Mouse (Mus musculus) kidney, adult 2 months (tissue): Measurements from ENCODE around the gene Naalad2.
"Not testable (repeated sequence)": the region's sequence is repeated elsewhere in the genome, so short reads cannot be mapped to it uniquely, and the experiment has no call there.

Experiments used
- CTCF ChIP-seq: fragments of 200-500 bp; conservative IDR thresholded peaks from 2 replicates; pipeline ENCODE4 v1.5.1; 2011; ENCODE audit warnings: low read depth, mild to moderate bottlenecking, control low read depth, low read length, moderate library complexity, mixed read lengths; ENCODE audit not compliant: insufficient read depth, insufficient read length
- POLR2A ChIP-seq: fragments of 200-500 bp; IDR thresholded peaks from one replicate; pipeline ENCODE4 v1.6.1; 2011; ENCODE audit warnings: low read depth, low read length, control low read depth

DNA sequence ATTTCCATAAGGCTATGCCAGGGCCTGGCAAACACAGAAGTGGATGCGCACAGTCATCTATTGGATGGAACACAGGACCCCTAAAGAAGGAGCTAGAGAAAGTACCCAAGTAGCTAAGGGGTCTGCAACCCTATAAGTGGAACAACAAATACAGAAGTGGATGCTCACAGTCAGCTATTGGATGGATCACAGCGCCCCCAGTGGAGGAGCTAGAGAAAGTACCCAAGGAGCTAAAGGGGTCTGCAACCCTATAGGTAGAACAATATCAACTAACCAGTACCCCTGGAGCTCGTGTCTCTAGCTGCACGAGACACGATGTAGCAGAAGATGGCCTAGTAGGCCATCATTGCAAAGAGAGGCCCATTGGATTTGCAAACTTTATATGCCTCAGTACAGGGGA lies 124.1 kb downstream of the Naalad2 start:
- TF ChIP-seq POLR2A, CTCF: not testable (repeated sequence)
